Mouse (Mus musculus) liver, adult (tissue): ENCODE data around the gene Scrg1.

Experiments
- GATA4 ChIP-seq: IDR thresholded peaks from 2 replicates; pipeline ENCODE4 v1.6.1; 2014; ENCODE audit warnings: mild to moderate bottlenecking, low read length; ENCODE audit not compliant: insufficient replicate concordance

Scrg1 gene

GRCm38 (mm10) chr8:57441131-57441530 is 14.6 kb upstream of the Scrg1 start:
- TF ChIP-seq GATA4: no peak

GRCm38 (mm10) chr8:57441556-57441955 is 14.2 kb upstream of the Scrg1 start:
- no peak for TF ChIP-seq GATA4

DNA sequence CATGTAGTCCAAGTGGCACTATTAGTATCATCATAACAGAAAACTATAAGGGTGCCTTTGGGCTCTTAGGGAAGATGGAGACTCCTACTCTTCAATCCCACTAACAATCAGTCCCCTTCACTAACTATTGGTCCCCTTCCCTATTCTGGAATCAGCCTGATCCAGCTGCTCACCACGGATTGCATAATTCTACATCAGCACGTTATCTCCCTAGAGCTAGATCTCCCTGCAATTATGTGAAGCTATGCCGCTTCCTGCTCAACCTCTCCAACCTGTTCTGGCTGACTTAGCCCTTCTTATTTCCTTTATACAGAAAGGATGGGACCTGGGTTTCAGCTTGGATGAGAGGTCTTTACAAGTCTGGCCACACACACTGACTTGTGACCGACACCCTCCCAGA is 12.4 kb upstream of the Scrg1 start:
- no peak for TF ChIP-seq GATA4

GRCm38 (mm10) chr8:57450726-57451125 is 5.0 kb upstream of the Scrg1 start:
- TF ChIP-seq GATA4: no peak

- TF ChIP-seq GATA4: no peak
Measured at GRCm38 (mm10) chr8:57451896-57452295, 3.8 kb upstream of the Scrg1 start.

- no peak for TF ChIP-seq GATA4
Measured at GRCm38 (mm10) chr8:57453361-57453760, 2.4 kb upstream of the Scrg1 start.

GRCm38 (mm10) chr8:57457152-57457551 is 1.4 kb downstream of the Scrg1 start:
- TF ChIP-seq GATA4: no peak

- TF ChIP-seq GATA4: no peak
Measured at GRCm38 (mm10) chr8:57457942-57458341, 2.2 kb downstream of the Scrg1 start.

- TF ChIP-seq GATA4: no peak
Measured at GRCm38 (mm10) chr8:57462839-57463238, 7.1 kb downstream of the Scrg1 start.

DNA sequence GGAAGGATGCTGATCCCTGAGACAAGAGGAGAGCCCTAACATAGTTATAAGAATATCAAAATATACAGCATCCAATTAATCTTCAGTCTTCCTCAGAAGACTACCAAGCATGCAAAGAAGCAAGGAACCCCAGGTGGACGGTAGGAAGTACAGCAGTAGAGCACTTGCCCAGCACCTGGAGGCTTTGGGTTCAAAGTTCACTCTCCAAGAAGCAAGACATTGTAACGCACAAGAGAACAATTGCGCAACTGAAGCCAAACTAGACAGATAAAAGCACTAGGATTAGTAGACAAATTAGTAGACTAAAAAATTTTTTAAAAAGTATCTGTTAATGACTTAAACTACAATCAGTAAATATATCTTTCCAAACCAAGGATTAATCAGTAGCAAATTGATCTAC is 8.0 kb downstream of the Scrg1 start:
- no peak for TF ChIP-seq GATA4

GRCm38 (mm10) chr8:57468624-57469023 is 12.9 kb downstream of the Scrg1 start:
- peak; percentile 93; the same call in 1 of the 2 replicates for TF ChIP-seq GATA4

- no peak for TF ChIP-seq GATA4
Measured at GRCm38 (mm10) chr8:57470863-57471262, 15.1 kb downstream of the Scrg1 start.

DNA sequence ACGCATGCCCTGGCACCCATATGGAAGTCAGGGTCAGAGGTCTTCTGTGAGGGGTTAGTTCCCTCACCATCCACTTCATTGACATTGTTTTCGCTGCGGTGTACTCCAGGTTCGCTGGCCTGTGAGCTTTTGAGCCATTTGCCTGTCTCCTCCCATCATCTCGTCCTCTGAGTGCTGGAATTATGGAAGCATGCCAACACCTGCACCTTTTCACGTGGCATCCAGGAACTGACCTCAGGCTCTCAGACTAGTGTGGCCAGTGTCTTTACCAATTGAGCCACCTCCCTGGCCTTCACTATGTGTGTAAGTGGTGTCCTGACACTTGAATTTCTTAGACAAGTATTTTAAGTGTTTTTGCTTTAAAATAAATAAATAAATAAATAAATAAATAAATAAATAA is 18.0 kb downstream of the Scrg1 start:
- TF ChIP-seq GATA4: no peak

DNA sequence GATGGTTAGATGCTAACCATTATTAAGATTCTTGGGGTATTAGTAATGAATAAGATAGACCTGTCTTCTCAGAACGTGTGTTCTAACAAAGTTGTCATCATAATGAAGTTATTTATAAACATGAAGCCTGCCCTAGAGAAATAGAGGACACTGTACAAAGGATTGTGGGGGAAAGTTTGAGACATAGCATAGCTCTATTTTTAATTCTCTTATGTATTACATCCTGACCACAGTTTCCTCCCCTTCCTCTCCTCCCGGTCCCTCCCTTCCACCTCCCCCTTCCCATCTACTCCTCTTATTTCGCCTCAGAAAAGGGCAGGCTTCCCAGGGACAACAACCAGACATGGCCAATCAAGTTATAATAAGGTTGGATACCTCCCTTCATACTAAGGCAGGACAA is 22.7 kb downstream of the Scrg1 start:
- TF ChIP-seq GATA4: no peak

- no peak for TF ChIP-seq GATA4
Measured at GRCm38 (mm10) chr8:57479700-57480099, 24.0 kb downstream of the Scrg1 start.

- TF ChIP-seq GATA4: no peak
Measured at GRCm38 (mm10) chr8:57480606-57481005, 24.9 kb downstream of the Scrg1 start.

DNA sequence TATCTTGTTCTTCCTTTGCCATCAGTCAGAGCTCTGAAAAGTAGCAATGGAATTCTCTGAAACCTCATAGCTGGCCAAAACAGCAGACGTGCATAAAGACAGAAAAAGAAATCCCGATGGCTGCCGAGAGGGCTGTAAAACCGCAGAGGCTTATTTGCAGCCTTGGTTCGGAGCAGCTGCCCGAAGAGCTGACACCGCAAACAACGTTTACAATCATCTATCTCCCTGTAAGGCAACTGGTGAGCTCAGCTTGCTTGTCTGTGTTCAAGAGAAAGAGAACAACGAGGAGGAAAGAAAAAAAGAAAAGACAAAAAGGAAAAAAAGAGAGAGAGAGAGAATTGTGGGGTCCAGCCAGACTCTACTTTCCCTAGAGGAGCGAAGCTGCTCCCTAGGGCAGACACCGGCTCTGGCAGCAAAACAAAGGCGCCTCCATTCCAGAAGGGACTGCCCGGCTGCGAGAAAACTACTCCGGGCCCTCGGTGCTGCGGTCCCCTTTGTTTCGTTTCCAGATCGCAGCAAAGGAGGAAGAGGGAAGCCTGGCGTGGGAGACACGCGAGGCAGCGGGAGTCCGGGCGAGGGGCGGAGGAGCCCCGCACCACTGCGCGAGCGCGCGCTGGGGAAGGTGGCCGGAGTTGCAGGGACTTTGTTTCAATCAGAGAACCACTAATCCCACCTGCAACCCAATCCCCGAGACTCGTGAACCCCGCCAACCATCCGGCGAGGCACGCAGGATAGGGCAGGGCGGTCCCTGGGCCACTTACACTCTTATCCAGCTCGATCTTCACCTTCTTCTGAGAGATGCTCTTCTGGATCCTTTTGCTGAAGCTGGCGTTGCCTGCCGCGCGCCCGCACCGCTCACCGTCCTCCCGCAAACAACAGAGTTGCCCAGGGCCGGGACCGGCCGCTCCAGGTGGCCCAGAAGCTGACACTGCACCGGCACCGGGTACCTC is 31.0 kb downstream of the Scrg1 start:
- no peak for TF ChIP-seq GATA4
